Mouse (Mus musculus) embryonic facial prominence, embryonic 14.5 days (tissue): ENCODE measurements around the gene Dock3. TPM values are rescaled to one million over a fixed set of nuclear protein-coding genes. Genes with fewer than 3 reads are reported as not detected.

Experiments
- ATAC-seq: fragments of 200-750 bp; cut with Nextera tagmentation; 2 replicates; pipeline ENCODE4 v1.8.0; 2017; ENCODE audit warnings: low read depth, moderate number of reproducible peaks, moderate TSS enrichment
- DNase-seq: peaks from one replicate; pipeline ENCODE4 v3.0.0-alpha.2; 2015; ENCODE audit warnings: low spot score
- H3K27ac ChIP-seq: fragments of 300-500 bp; sonication (generic); replicated peaks from 2 replicates; pipeline ENCODE4 v1.5.1; 2014; ENCODE audit warnings: low read depth, mild to moderate bottlenecking, low read length, moderate library complexity
- H3K27me3 ChIP-seq: fragments of 300-500 bp; sonication (generic); replicated peaks from 2 replicates; pipeline ENCODE4 v1.6.1; 2014; ENCODE audit warnings: low read length; ENCODE audit not compliant: control insufficient read depth, insufficient read depth
- H3K36me3 ChIP-seq: fragments of 300-500 bp; sonication (generic); 2 replicates; pipeline ENCODE4 v1.6.1; 2014; ENCODE audit warnings: low read length, mixed read lengths; ENCODE audit not compliant: control insufficient read depth, insufficient read depth
- H3K4me1 ChIP-seq: fragments of 300-500 bp; sonication (generic); 2 replicates; pipeline ENCODE4 v1.6.1; 2014; ENCODE audit warnings: antibody characterized with exemption, low read length; ENCODE audit not compliant: control insufficient read depth, insufficient read depth
- H3K4me2 ChIP-seq: fragments of 300-500 bp; sonication (generic); 2 replicates; pipeline ENCODE4 v1.6.1; 2014; ENCODE audit warnings: low read depth, mild to moderate bottlenecking, low read length, moderate library complexity, mixed read lengths
- H3K4me3 ChIP-seq: fragments of 300-500 bp; sonication (generic); 2 replicates; pipeline ENCODE4 v1.5.1; 2014; ENCODE audit warnings: low read depth, mild to moderate bottlenecking, low read length
- H3K9ac ChIP-seq: fragments of 300-500 bp; sonication (generic); 2 replicates; pipeline ENCODE4 v1.6.1; 2014; ENCODE audit warnings: low read depth, mild to moderate bottlenecking, low read length, moderate library complexity, mixed read lengths
- H3K9me3 ChIP-seq: fragments of 300-500 bp; sonication (generic); 2 replicates; pipeline ENCODE4 v1.6.1; 2016; ENCODE audit warnings: low read length; ENCODE audit not compliant: control insufficient read depth
- WGBS: fragments of 180-500 bp; shearing (Covaris S2); extraction: QIAGEN DNeasy Blood & Tissue Kit; methylation state at CpG from one replicate; pipeline ENCODE4 v1.1.7; 2014; 5-methylcytosine and 5-hydroxymethylcytosine counted together
- polyA plus RNA-seq: library from polyadenylated mRNA; unstranded; fragments of >200 nt; fragmentation: Nextera tagmentation; extraction: Ambion mirVana; gene quantifications from 2 replicates; pipeline ENCODE4 v1.2.1, GENCODE M21; 2014

The Dock3 gene
- polyA plus RNA-seq, 1 experiment from 2014 or later = 1.7 TPM

GRCm38 (mm10) chr9:106885901-106886731 lies 345.6 kb downstream of the Dock3 start:
- peak overlapping the region; percentile 92 for H3K4me2 ChIP-seq
- 0% methylated on average over 16 of the region's 107 CpGs for WGBS
- H3K36me3 ChIP-seq = peaks cover 69% of the 10 kb centered on the region
- DNase-seq = peak; percentile 41
- no peaks in the 10 kb centered on the region for H3K27me3 ChIP-seq
- no peak for ATAC-seq
- H3K4me1 ChIP-seq = peaks cover 39% of the 10 kb centered on the region
- no peaks in the 10 kb centered on the region for H3K9me3 ChIP-seq
- H3K27ac ChIP-seq = peak overlapping the region; percentile 89
- H3K9ac ChIP-seq = peak overlapping the region; percentile 99
- peak overlapping the region; percentile 91 for H3K4me3 ChIP-seq

DNA sequence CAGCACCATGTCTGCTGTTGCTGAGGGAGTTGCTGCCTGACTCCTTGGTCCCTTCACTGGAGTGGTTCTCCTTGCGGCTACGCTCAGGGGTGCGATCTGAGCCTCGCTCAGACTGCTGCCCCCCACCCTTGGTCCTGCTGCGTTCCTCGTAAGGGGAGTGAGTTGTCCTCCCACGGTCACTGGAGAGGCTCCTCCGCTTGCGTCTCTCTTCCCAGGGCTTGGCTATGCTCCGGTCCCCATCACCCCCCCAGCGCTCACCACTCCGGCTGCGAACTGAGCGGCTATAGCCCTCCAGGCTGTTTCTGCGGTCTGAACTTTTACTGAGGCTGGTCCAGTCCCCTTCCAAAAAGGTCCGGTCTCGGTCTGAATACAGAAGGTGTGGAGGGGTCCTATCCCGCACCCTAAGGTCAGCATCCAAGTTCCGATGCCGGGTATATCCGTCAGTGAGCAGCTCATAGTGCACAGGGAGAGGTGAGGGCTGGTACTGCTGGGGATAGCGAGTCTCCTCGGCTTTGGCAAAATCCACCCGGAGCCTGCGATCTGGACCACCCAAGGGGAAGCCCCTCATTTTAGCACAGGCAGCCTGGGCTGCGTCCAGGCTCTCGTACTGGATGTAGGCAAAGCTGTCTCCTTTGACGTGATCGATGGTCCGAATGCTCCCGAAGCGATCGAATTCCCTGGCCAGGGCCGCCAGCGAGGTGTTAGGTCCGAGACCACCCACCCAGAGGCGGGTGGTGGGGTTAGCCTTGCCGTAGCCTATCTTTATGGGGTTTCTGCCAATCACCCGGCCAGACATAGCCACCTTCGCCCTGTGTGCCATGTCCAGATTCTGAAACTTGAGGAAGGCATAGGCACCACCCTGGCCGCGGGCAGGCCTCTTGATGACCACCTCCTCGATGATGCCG lies 346.5 kb downstream of the Dock3 start:
- Histone ChIP-seq H3K4me1 (peaks cover 30% of the 10 kb centered on the region), H3K4me3 (peak overlapping the region; percentile 91), H3K27ac (no peak overlapping the region), H3K4me2 (peak overlapping the region; percentile 92), H3K36me3 (peaks cover 70% of the 10 kb centered on the region), H3K27me3 (no peaks in the 10 kb centered on the region), H3K9me3 (no peaks in the 10 kb centered on the region), H3K9ac (peak overlapping the region; percentile 99)
- DNase-seq = no peak
- no peak for ATAC-seq
- 19% methylated on average over 43 of the region's 44 CpGs for WGBS

DNA sequence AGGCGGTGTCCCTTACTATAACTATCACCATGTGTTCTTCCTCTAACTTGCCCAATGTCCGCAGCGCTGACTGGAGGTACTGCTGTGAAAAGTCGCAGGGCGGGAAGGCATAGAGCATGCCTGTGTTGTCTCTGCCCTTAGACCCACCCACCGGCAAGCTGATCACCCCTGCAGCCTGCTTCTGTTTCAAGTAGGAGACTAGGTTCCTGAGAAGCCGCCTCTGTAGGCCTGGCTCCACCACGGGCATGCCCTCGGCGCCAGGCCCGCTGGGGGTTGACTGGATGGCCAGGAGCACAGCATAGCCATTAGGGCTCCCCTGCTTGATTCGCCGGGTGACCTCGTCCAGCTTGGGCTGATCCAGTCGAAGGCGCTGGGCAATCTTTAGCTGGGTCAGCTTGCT lies 347.4 kb downstream of the Dock3 start:
- H3K27ac ChIP-seq = no peak overlapping the region; the same call in 1 of the 2 replicates
- ATAC-seq = no peak
- WGBS = 19% methylated on average over 16 of the region's 16 CpGs

DNA sequence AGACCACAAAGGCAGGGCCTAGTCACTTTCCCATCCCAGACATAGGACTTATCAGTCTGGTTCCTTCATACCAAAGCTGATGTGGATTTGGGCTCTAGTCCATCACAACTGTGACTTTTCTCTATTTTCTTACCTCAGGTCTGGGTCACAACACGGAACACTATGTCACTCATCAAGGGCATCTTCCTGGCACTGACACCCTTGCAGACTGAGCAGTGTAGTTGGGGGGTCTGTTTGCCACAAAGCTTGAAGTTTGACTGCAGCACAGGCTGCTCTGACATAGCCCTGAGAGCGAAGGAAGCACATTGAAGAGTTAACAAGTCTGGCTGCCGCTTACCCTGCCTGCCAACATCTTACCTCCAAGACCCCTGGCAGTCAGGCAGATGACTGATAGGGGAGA lies 348.6 kb downstream of the Dock3 start:
- no peaks in the 10 kb centered on the region for H3K9me3 ChIP-seq
- no peak overlapping the region for H3K27ac ChIP-seq
- DNase-seq = no peak
- H3K4me1 ChIP-seq = peaks cover 28% of the 10 kb centered on the region
- H3K4me2 ChIP-seq = peak overlapping the region; percentile 92
- peak overlapping the region; percentile 38; the same call in 1 of the 2 replicates for H3K9ac ChIP-seq
- no peak overlapping the region for H3K4me3 ChIP-seq
- WGBS = 75% methylated on average over 3 of the region's 3 CpGs
- H3K27me3 ChIP-seq = no peaks in the 10 kb centered on the region
- no peak for ATAC-seq
- peaks cover 68% of the 10 kb centered on the region for H3K36me3 ChIP-seq

More for the DNA sequence above, 347.4 kb downstream of the Dock3 start:
- Histone ChIP-seq H3K4me1 (peaks cover 28% of the 10 kb centered on the region), H3K9ac (peak overlapping the region; percentile 99), H3K4me3 (peak overlapping the region; percentile 91), H3K36me3 (peaks cover 69% of the 10 kb centered on the region), H3K9me3 (no peaks in the 10 kb centered on the region), H3K27me3 (no peaks in the 10 kb centered on the region), H3K4me2 (peak overlapping the region; percentile 92)
- no peak for DNase-seq

DNA sequence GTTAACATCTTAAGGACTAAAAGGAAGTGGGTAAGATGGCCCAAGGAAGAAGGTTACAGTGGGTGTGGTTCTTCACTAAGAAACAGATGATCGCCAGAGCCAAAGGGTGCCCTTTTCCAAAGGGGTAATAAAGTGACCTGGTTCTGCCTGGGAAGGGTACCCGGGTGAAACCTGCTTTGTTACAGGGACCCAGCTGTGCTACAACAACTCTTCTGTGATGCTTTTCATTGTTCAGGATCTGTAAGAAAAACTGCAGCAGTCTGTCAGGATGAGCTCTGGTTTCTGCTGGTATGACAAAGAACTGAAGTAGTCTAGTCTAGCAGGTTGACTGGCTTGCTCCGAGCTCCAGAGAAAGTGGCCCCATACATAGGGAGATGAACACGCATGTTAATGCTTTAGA lies 349.5 kb downstream of the Dock3 start:
- H3K27me3 ChIP-seq = no peaks in the 10 kb centered on the region
- no peak for DNase-seq
- no peak for ATAC-seq
- no peak overlapping the region for H3K4me2 ChIP-seq
- no peaks in the 10 kb centered on the region for H3K9me3 ChIP-seq
- 76% methylated on average over 4 of the region's 4 CpGs for WGBS
- peaks cover 72% of the 10 kb centered on the region for H3K36me3 ChIP-seq
- H3K27ac ChIP-seq = no peak overlapping the region
- H3K9ac ChIP-seq = no peak overlapping the region; the same call in 1 of the 2 replicates
- no peak overlapping the region for H3K4me3 ChIP-seq
- H3K4me1 ChIP-seq = peaks cover 24% of the 10 kb centered on the region

GRCm38 (mm10) chr9:106881071-106881755 lies 350.5 kb downstream of the Dock3 start:
- Histone ChIP-seq H3K9me3 (no peaks in the 10 kb centered on the region), H3K9ac (no peak overlapping the region), H3K4me1 (peaks cover 24% of the 10 kb centered on the region), H3K27ac (no peak overlapping the region), H3K4me2 (no peak overlapping the region), H3K4me3 (no peak overlapping the region), H3K36me3 (peaks cover 79% of the 10 kb centered on the region), H3K27me3 (no peaks in the 10 kb centered on the region)
- no peak for DNase-seq
- no peak for ATAC-seq
- WGBS = 60% methylated on average over 4 of the region's 4 CpGs

- Histone ChIP-seq H3K4me3 (no peak overlapping the region), H3K27ac (no peak overlapping the region), H3K9me3 (no peaks in the 10 kb centered on the region), H3K27me3 (no peaks in the 10 kb centered on the region), H3K9ac (no peak overlapping the region), H3K36me3 (peaks cover 90% of the 10 kb centered on the region), H3K4me1 (peaks cover 11% of the 10 kb centered on the region), H3K4me2 (no peak overlapping the region)
- ATAC-seq (no peak), DNase-seq (no peak)
- 65% methylated on average over 4 of the region's 4 CpGs for whole genome bisulfite sequencing
Measured at GRCm38 (mm10) chr9:106879471-106879870, 352.2 kb downstream of the Dock3 start.

DNA sequence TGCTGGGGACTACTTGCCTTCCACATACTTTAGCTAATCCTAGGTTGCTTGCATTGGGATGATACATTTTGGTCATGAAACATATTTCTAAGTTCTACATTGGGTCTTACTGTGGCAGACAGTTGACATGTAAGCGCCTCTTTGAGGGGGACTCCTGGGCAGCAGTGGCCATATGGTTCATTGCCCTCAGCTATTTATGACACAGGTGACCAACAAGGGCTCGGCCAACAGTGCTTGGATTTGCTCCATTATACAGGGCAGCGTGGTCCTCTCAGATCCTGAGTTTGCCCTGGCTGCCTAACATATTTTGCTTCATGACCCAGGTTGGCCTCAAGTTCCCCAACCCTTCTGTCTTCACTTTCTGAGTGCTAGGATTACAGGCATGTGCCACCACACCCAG lies 355.0 kb downstream of the Dock3 start:
- Histone ChIP-seq H3K27ac (no peak overlapping the region), H3K36me3 (peaks cover 82% of the 10 kb centered on the region), H3K4me1 (no peaks in the 10 kb centered on the region), H3K4me3 (no peak overlapping the region), H3K4me2 (no peak overlapping the region), H3K27me3 (no peaks in the 10 kb centered on the region), H3K9ac (no peak overlapping the region), H3K9me3 (no peaks in the 10 kb centered on the region)
- no peak for ATAC-seq
- DNase-seq = no peak
- 89% methylated on average over 3 of the region's 3 CpGs for WGBS
